Mouse (Mus musculus): ENCODE results near the gene Snrnp25.

The Snrnp25 gene

GRCm38 (mm10) chr11:32205058-32205873 is at the start of gene Snrnp25:
Snrnp25 (plus strand) TSS chr11:32205415.
- peak; percentile 90 to 91 for DNase-seq

- no peak for DNase-seq
Measured at GRCm38 (mm10) chr11:32156854-32157630, 48.2 kb upstream of the Snrnp25 start.

GRCm38 (mm10) chr11:32157791-32158594 is 47.2 kb upstream of the Snrnp25 start:
- no peak for DNase-seq

GRCm38 (mm10) chr11:32159176-32159575 is 46.0 kb upstream of the Snrnp25 start:
- no peak for DNase-seq

GRCm38 (mm10) chr11:32160341-32160740 is 44.9 kb upstream of the Snrnp25 start:
- DNase-seq = no peak

- no peak for DNase-seq
Measured at GRCm38 (mm10) chr11:32161500-32161899, 43.7 kb upstream of the Snrnp25 start.

- peak; percentile 21 to 66 for DNase-seq
Measured at GRCm38 (mm10) chr11:32161922-32162804, 43.1 kb upstream of the Snrnp25 start.

- no peak for DNase-seq
Measured at GRCm38 (mm10) chr11:32166683-32167082, 38.5 kb upstream of the Snrnp25 start.

GRCm38 (mm10) chr11:32178506-32178905 is 26.7 kb upstream of the Snrnp25 start:
- DNase-seq = no peak

GRCm38 (mm10) chr11:32181246-32181645 is 24.0 kb upstream of the Snrnp25 start:
- DNase-seq = no peak

- DNase-seq = peak; percentile 25 to 73
Measured at GRCm38 (mm10) chr11:32181973-32182868, 23.0 kb upstream of the Snrnp25 start.

GRCm38 (mm10) chr11:32184469-32184868 is 20.7 kb upstream of the Snrnp25 start:
- DNase-seq = no peak

GRCm38 (mm10) chr11:32186031-32186430 is 19.2 kb upstream of the Snrnp25 start:
- no peak for DNase-seq

GRCm38 (mm10) chr11:32187256-32187655 is 18.0 kb upstream of the Snrnp25 start:
- no peak for DNase-seq

GRCm38 (mm10) chr11:32188881-32189280 is 16.3 kb upstream of the Snrnp25 start:
- DNase-seq = no peak

GRCm38 (mm10) chr11:32189434-32189833 is 15.8 kb upstream of the Snrnp25 start:
- DNase-seq = no peak

- no peak for DNase-seq
Measured at GRCm38 (mm10) chr11:32190119-32190518, 15.1 kb upstream of the Snrnp25 start.

- no peak for DNase-seq
Measured at GRCm38 (mm10) chr11:32190603-32191110, 14.6 kb upstream of the Snrnp25 start.

- DNase-seq = no peak
Measured at GRCm38 (mm10) chr11:32193156-32193555, 12.1 kb upstream of the Snrnp25 start.

- DNase-seq = no peak
Measured at GRCm38 (mm10) chr11:32194086-32194485, 11.1 kb upstream of the Snrnp25 start.

GRCm38 (mm10) chr11:32194626-32195025 is 10.6 kb upstream of the Snrnp25 start:
- DNase-seq = no peak
